Mouse (Mus musculus) brain, embryonic 14.5 days (tissue): ENCODE data around the gene Eif4b.

Source experiments
- CTCF ChIP-seq: fragments of 200-500 bp; IDR thresholded peaks from 2 replicates; pipeline ENCODE4 v1.5.1; 2012; ENCODE audit warnings: inconsistent platforms, mild to moderate bottlenecking, moderate library complexity, borderline replicate concordance; ENCODE audit not compliant: insufficient read depth, insufficient read length; ENCODE audit errors: extremely low read depth
- POLR2A ChIP-seq: fragments of 200-500 bp; IDR thresholded peaks from 2 replicates; pipeline ENCODE4 v1.6.1; 2012; ENCODE audit warnings: mild to moderate bottlenecking, inconsistent platforms, borderline replicate concordance; ENCODE audit not compliant: poor library complexity, insufficient read depth, insufficient read length, severe bottlenecking; ENCODE audit errors: extremely low read depth

- TF ChIP-seq POLR2A (no peak), CTCF (no peak)
Observed at GRCm38 (mm10) chr15:102034121-102035053, 39.2 kb upstream of the Eif4b start.
